Mouse (Mus musculus) cerebellum, postnatal 4 days (tissue): ENCODE measurements around the gene Ndufs4.
"Not testable (repeated sequence)": the region's sequence is repeated elsewhere in the genome, so short reads cannot be mapped to it uniquely, and the experiment has no call there.

ENCODE experiments used
- DNase-seq, 2 experiments: peaks; one replicate each; pipeline ENCODE4 v3.0.0; 2022; ENCODE audit warnings: low spot score in 2 of 2, mixed read lengths in 1 of 2

The Ndufs4 gene

DNA sequence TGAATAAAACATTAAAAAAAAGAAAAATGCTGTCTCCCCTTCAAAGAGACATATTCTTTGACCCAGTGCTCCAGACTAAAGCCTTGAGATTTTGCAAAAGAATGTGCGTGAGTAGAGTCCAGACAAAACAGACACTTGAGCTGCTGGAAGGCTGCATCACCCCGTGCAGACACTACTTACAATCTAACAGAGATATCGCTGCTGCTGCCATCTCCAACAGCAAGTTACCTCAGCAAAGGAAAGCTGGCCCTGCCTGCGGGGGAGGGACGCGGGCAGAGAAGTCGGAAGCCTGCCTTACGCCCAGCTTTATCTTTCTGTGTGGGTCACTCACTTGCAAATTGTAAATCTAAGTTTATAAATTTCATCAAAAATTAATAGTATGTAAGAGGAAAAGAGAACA is 45.1 kb downstream of the Ndufs4 start:
- DNase-seq: no peak

DNA sequence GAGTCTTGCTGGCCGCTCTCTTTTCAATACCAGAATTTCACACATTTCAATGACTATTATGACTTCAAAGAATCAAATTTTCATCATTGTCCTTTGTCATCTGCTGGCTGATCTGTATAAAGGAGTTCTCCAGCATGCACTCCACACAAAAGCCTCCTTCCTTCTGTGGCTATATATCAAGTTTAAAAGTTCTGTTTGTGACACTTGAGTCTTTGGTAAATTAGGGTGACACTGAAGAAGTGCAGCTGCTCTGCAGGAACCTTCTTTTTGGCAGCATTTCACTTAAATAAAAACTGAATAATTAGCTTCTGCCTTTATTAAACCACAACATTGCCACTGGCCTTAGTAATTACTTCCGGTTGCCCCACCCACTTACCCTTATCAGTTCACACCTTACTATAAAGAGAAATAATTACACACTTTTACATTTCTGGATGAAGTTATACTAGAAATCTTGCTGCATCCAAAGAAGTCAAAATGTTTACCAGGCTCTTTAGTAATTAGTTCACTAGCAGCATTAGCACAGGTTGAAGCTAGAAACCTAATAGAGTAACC is 68.1 kb downstream of the Ndufs4 start:
- DNase-seq: no peak

DNA sequence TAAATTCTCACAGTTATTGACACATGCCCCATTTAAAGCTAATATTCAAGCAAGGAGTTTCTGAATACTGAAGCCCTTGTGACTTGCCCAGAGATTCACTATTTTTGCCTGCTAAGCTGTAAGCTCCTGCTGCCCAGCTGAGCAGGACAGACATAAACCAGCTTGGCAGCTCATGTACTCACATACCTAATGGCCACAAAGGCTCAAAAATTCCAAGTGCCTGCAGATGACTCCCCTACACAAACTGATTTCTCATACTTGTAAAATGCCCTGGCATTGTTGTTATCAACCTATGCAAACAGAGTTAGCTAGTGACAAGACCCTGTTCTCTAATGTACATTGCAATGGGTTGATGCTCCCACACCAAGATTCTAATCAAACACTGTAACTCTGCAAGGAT is 68.9 kb downstream of the Ndufs4 start:
- DNase-seq: no peak

DNA sequence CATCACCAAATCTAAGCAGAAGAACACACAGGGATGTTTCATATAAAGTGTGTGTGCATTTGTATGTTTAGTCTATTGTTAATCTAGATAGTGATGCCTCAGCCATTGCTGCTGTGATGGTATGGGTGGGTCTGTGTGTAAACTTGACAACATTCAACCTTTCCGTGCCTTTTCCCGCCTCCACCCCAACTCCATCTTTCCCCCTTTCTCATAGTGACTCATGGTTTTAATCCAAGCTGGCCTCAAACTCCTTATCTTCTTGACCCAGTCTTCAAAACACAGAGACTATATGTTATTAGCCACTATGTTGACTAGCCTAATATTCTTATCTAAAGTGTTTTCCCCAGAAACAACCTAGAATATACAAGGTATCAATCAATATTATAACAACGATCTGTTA is 72.7 kb downstream of the Ndufs4 start:
- no peak for DNase-seq

DNA sequence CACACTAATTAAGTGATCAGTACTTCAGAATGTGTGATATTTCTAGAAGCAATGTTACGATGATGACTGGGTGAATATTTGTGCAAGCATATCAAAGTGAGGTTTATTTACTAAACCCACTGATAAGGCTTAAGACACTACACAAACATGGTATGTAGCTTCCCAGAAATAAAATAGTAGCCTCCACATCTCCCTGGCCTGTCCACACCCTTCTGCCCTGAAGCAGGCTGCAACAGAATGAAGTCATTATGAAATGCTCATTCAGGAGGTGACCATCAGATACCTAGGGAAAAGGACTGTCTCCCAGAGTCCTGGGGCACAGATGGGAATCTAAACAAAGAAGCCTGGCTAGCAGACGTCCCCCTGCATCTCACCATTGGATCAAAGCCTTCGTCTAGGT is 73.1 kb downstream of the Ndufs4 start:
- DNase-seq: no peak

DNA sequence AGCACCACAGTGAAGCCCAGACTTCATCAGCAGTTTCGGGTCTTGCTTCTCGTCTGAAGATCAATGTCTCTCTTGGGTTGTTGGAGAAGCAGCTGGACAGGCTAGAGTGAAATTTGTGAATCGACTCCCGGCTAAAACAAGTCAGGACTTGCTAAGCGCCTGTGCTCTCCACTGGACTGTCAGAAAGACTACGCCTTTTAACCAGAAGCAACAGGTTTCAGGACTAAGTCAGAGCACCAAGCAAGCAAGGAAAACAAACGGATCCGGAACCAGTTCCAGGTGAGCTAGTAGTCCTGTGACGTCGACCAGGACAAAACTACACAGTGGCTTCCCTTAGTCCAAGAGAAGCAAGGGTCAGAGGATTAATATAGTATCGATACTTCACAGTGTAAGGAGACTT is 77.5 kb downstream of the Ndufs4 start:
- no peak for DNase-seq

DNA sequence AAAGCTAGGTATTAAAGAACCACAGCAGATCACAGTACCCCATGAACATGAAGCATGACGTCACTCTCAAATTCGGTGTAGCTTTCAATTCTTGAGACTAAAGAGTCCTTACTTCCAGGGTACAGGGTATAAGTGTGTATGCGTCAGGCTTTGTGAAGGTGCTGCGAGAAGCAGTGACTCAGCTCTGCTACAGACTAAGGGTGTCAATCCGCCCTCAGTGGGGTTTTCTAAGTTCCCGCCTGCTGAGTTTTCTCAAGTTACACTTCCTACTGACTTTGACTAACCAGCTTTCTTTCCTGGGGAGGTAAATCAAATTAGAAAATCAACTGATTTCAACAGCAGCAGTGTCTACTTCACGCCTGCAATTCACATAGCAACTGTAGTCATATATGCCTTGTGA is 83.4 kb downstream of the Ndufs4 start:
- DNase-seq: no peak

DNA sequence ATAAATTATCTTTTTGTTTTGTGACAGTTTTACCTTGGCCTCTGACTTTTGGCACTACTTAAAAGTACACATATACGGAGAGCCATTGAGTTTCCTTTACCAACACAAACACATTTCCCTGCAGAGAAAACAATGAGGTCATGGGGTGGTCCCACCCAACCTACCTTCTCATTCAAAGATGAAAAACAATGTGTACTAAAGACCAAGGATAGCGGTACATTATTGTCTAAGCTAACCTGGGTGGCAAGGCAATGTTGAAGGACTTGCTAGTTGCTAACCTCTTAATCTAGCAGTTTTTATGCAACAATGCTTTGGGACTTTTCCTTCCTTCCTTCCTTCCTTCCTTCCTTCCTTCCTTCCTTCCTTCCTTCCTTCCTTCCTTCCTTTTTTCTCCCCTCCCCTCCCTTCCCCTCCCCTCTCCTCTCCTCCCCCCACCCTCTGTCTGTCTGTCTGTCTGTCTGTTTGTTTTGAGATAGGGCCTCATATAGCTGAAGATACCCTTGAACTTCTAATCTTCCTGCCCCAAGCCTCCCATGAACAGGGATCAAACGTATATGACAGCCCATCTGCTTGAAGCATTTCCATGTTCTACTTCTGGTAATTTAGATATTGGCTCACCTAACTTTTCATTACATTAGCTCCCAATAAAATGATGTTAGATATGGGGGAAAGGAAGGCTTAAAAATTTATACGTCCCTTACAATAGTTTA is 84.4 kb downstream of the Ndufs4 start:
- no peak for DNase-seq

DNA sequence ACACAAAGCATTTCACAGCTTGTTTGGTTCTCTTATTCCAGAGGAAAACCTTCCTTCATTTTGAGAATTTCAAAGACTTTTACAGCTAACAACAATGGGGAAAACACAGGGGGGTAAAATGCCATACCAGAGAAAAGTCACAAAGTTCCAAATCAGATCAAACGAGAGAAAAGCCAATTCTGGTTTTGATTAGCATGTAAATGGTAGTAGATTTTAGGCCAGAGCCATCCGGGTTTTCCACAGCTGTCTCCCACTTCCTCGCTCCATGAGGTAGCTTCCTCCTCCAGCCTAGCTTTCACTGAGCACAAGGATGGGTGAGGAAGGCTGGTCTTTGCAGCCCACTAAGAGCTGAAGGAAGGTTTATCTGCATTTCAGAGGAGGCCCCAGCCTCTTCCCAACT is 90.3 kb downstream of the Ndufs4 start:
- DNase-seq: no peak

DNA sequence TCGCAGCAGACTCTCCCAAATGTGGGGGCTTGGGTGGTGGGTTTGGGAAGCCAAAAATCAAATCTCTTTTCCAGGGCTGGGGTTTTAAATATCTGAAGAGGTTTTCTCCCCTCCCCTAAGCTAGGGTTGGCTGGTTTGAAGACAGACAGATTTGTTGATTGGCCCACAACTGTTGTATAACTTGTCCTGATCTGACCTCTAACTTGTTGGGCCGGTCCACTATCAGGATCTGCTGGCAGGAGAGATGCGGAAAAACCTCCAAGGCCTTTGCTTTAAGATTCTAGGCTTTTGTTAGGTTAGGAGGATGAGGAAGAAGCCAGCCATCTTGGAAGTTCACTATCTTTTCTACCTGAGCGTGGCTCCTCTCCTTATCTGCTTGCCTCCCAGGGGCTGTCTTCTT is 91.5 kb downstream of the Ndufs4 start:
- DNase-seq: no peak

DNA sequence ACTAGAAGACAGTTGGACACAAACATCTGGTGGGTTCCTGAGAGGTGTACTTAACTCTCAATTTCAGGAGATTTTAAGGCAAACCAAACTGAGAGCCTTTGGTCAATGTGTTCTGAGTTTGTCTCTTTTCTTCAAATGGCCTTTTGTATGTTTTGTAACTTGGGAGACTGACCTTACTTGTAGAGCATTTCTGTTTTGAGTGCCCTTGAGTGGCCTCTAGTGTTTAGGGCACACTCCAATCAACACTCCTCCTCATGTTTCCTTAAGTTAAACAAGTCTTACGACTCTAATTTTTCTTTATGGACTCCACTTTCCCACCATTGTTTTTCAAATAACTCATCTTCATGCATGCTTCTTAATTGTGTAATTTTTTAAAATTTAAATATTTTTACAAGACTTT is 98.6 kb downstream of the Ndufs4 start:
- DNase-seq: no peak

DNA sequence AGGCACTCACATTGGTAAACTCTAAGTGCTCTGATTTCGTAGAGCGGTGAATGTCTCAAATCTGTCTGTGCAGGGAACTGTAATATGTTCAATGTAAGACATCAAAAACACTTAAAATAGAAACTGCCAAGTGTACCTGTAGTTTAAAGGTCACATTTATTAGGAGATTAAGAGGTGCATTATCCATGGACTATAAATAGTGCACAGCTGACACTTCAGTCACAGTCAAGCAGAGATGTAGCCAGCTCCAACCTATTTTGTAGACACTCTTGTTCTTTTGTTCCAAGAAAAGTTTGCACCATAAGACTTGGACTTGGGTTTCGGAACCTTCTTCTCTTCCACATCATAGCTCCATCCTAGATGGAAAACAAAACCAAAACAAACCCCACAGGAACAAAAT is 99.5 kb downstream of the Ndufs4 start:
- no peak for DNase-seq

DNA sequence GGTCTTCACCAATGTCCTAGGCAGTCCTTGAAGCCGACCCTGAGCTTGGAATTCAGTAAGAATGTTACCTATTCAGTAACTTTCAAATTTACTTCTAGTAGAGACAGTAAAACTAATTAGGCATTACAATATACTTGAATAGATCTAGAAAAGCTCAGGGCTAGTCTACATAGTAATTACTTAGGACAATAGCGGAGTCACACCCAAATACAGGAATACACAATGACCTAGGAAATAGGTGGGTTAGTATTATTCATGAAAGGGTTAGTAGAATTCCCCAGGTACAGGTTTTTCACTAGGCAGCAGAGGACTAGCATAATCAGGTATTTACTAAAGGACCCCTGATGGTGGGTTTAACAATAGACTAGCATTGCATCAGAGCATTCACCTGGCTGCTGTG is 109.4 kb downstream of the Ndufs4 start:
- not testable (repeated sequence) for DNase-seq

DNA sequence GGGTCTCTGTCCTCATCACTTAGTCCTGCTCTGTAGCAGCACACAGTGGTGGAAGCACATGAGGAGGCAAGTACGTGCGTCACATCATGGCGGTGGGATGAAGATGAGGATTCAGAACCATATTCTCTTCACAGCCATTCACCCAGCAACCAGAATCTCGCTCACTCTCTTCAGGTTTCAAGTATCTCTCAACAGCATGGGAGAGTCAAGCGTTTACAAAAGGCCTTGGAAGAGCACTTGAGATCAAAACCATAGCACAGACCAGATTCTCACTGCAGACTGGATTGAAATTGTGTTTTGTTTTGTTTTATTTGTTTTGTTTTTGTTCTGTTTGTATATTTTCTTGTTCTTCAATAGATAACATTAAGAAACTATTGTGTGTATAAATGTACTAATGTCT is 110.8 kb downstream of the Ndufs4 start:
- no peak for DNase-seq

DNA sequence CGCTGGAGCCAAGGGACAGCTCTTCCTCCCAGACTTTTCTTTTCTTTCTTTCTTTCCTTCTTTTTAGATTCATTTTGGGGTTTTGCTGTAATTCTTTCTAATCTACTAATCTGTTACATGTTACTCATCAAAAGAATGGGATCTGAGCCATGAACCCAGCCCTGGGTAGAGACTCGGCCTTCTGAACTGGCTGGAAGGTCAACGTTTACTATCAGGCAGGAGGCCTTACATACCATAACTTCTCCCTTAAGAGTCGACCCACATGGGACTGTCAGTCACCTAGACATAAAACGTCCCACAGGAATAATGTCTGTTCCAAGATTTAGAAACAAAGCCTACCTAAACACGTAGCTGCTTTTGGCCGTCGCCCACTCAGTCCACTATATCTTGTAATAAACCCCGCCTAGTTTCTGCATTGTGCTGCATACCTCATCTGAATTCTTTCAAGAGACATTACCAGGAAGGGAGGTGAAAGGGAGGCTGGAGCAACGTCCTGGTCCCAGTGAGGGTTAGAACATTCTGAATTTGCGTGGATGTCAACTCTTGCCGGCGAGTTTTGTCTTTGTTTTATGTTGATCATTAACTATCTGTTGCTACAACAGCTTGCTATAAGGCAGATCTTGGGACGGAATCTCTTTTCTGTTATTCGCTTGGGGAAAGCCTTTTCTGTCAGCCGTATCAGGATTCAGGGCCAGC is 116.5 kb downstream of the Ndufs4 start:
- no peak for DNase-seq

DNA sequence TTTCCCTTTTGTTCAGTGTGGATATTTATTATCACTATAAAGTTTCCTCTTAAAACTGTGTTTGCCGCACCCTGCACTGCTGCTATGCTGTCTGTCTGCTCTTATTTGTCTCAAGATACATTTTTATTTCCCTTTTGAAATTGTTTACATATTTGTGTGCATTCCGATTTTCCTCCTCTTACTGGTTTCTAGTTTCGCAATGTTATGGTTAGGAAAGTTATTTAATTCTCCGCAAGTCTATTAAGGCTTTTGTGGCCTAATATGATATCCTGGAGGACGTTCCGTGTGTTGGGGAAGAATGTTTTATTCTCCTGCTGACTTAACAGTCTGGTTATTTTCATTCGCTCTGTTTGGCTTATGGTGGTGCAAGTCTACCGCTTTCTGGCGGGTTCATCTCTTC is 120.3 kb downstream of the Ndufs4 start:
- no peak for DNase-seq

DNA sequence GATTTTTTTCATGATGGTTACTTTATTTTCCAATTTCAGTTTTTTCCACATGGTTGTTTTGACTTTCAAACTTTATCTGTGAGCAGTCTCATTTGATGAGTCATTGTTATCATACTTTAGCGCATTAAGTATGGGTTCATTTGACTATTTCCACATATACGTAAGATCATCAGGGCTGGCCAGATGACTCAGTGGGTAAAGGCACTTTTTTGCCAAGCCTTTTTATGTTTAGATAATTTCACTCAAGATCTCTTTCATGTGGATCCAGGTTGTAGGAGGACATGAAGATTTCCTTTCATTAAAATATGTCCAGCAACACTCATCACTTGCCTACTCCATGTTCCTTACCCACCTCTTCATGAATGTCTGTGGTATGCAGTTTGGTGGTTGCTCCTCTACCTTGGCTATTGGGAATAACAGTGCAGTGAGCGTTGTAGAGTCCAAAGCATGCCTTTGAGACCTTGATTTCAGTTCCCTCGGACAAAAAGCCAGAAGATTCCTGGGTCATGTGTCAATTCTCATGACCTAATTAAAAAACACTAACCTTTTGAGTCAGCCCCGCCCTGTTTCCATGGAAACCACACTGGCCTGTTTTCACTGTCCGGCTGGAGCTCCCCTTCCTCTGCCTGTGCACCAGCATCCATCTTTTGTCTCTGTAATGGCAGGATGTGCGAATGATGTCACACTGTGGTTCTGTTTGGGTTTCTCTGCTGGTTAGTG is 127.4 kb downstream of the Ndufs4 start:
- no peak for DNase-seq

DNA sequence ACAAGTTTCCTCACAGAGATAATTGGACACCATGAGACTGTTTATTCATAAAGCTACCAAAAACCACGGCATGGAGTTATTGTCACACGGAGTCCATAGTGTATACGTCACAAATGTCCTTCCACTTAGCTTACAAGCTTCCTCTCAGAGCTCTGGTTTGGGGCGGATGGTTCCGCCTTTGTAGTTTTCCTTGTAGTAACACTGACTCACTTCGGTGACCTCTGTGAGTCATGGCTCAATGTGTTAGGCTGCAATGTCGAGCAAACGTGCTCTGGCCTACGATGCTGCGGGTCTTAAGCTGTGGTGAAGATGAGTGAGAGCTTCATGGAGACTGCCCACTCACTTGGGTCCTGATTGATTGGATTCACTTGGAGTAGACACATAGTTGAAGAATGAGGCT is 133.4 kb downstream of the Ndufs4 start:
- DNase-seq: no peak
